Mouse (Mus musculus) C2C12 (cell line): Measurements from ENCODE around the gene Zfp978.

ENCODE experiments used
- CTCF ChIP-seq: IDR thresholded peaks from one replicate; pipeline ENCODE4 v1.5.1; 2011; ENCODE audit not compliant: control insufficient read depth, insufficient read depth, insufficient read length
- MYOG ChIP-seq: IDR thresholded peaks from one replicate; pipeline ENCODE4 v1.6.1; 2011; ENCODE audit not compliant: control insufficient read depth, insufficient read length; ENCODE audit errors: extremely low read depth

GRCm38 (mm10) chr4:147433874-147434273, 72.8 kb downstream of the Zfp978 start:
- TF ChIP-seq CTCF (no peak), MYOG (no peak)
